ENCODE assay signal across 8 mouse cellular contexts in the genomic region with DNA sequence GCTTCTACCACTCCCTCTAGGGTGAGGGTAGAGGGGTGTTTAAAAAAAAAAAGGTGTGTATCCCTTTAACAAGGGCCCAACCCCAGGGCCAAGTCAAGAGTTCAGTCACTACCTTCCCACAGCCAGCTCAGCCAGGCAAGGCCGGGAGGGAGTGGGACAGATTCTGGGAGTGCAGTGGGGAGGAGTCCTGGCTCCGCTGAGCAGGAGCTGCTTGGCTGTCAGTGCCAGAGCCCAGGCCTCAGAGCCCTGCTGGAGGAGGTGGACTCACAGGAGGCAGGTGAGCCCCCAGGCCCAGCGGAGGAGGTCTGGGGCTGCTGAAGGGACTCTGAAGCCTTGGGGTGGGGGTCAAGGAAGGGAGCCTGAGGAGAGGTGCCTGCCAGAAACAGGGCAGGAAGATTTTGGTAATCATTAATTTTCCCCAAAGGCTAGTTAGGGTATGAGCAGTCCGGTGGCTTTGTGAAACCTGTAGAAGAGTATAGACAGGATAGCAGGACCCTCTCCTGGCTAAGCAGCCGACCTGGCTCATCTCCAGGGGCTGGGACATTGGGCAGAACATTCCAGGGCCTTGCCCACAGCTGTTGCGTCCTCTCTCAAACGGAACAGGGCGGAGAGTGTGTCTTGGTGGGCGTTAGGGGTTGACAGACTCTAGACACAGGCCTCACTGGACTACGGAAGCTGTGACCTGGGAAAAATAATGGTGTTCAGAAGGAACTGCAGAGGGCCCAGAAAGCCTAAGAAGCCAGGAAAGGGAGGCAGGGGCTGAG. TPM values are rescaled to one million over a fixed set of nuclear protein-coding genes. Genes with fewer than 3 reads are reported as not detected.
DNase-seq lines count a peak whose midpoint lies in the region; ATAC-seq and TF ChIP-seq lines count a peak whose summit lies in the region.

A gene (plus strand): TSS at position 114 of the 764 bp plus-strand sequence.

- WGBS in embryonic facial prominence, embryonic 12.5 days, result 46% methylated on average over 10 of the region's 10 CpGs
- WGBS in heart, embryonic 12.5 days, result 49% methylated on average over 10 of the region's 10 CpGs
- WGBS in kidney, embryonic 16.5 days, result 35% methylated on average over 10 of the region's 10 CpGs
- 46% methylated on average over 10 of the region's 10 CpGs for WGBS in liver, embryonic 11.5 days
- 49% methylated on average over 10 of the region's 10 CpGs for WGBS in neural tube, embryonic 15.5 days

- no peaks in the 10 kb centered on the region for H3K9me3 ChIP-seq in embryonic facial prominence, embryonic 12.5 days
- no peaks in the 10 kb centered on the region for H3K9me3 ChIP-seq in heart, embryonic 12.5 days (replicated peaks)
- no peaks in the 10 kb centered on the region for H3K9me3 ChIP-seq in kidney, embryonic 16.5 days (ENCODE audit: low read length)
- H3K9me3 ChIP-seq in liver, embryonic 11.5 days (ENCODE audit: control insufficient read depth, low read length), result no peaks in the 10 kb centered on the region
- H3K9me3 ChIP-seq in neural tube, embryonic 15.5 days (replicated peaks), result no peaks in the 10 kb centered on the region

- H3K4me1 ChIP-seq in embryonic facial prominence, embryonic 12.5 days, result no peaks in the 10 kb centered on the region
- H3K4me1 ChIP-seq in heart, embryonic 12.5 days (replicated peaks), result no peaks in the 10 kb centered on the region; the same call in 1 of the 2 replicates
- peaks cover 33% of the 10 kb centered on the region for H3K4me1 ChIP-seq in kidney, embryonic 16.5 days (ENCODE audit: insufficient read depth, low read length)
- no peaks in the 10 kb centered on the region for H3K4me1 ChIP-seq in liver, embryonic 11.5 days (replicated peaks; ENCODE audit: control insufficient read depth, insufficient read depth, low read length)
- peaks cover 6% of the 10 kb centered on the region; the same call in 1 of the 2 replicates for H3K4me1 ChIP-seq in neural tube, embryonic 15.5 days

- H3K4me3 ChIP-seq in left cerebral cortex, adult 2 months, result peak within 1 kb of the TSS; percentile 33
- no peak within 1 kb of the TSS for H3K4me3 ChIP-seq in embryonic facial prominence, embryonic 12.5 days
- H3K4me3 ChIP-seq in heart, embryonic 12.5 days, result no peak within 1 kb of the TSS
- peak within 1 kb of the TSS; percentile 41 for H3K4me3 ChIP-seq in kidney, embryonic 16.5 days (ENCODE audit: low read length)
- 0 out of 2 replicates have a peak within 1 kb of the TSS, but pooled peaks have one; percentile 17 for H3K4me3 ChIP-seq in liver, embryonic 11.5 days (ENCODE audit: low read depth, low read length)
- no peak within 1 kb of the TSS for H3K4me3 ChIP-seq in neural tube, embryonic 15.5 days (replicated peaks)

- no peak for TF ChIP-seq CTCF in left cerebral cortex, adult 2 months (IDR thresholded peaks at IDR 0.05)

- intact Hi-C loops in left cerebral cortex, adult 2 months (cut with DNase I), result no loop called here

- H3K27me3 ChIP-seq in embryonic facial prominence, embryonic 12.5 days, result 0 out of 2 replicates have a peak, but pooled peaks cover 7% of the 10 kb centered on the region
- H3K27me3 ChIP-seq in heart, embryonic 12.5 days (replicated peaks), result peaks cover 12% of the 10 kb centered on the region
- H3K27me3 ChIP-seq in kidney, embryonic 16.5 days (ENCODE audit: insufficient read depth, low read length), result no peaks in the 10 kb centered on the region
- no peaks in the 10 kb centered on the region for H3K27me3 ChIP-seq in liver, embryonic 11.5 days (replicated peaks; ENCODE audit: control insufficient read depth, insufficient read depth, low read length)
- H3K27me3 ChIP-seq in neural tube, embryonic 15.5 days (replicated peaks), result no peaks in the 10 kb centered on the region

- no peak within 1 kb of the TSS for H3K4me2 ChIP-seq in embryonic facial prominence, embryonic 12.5 days (replicated peaks)
- H3K4me2 ChIP-seq in heart, embryonic 12.5 days, result no peak within 1 kb of the TSS
- H3K4me2 ChIP-seq in kidney, embryonic 16.5 days (replicated peaks; ENCODE audit: low read depth, low read length), result peak within 1 kb of the TSS; percentile 48
- H3K4me2 ChIP-seq in liver, embryonic 11.5 days, result peak within 1 kb of the TSS; percentile 26
- peak within 1 kb of the TSS; percentile 5; the same call in 1 of the 2 replicates for H3K4me2 ChIP-seq in neural tube, embryonic 15.5 days

- peak in 1 of 2 experiments; percentile 38 for DNase-seq in left cerebral cortex, adult 2 months (ENCODE audit: extremely low spot score in 1 of 2, low spot score in 2 of 2)
- DNase-seq in left cerebral cortex, adult 11 months (ENCODE audit: low spot score), result no peak
- no peak for DNase-seq in liver, embryonic 11.5 days (ENCODE audit: low spot score)
- DNase-seq in spleen, postnatal 4 days (ENCODE audit: low spot score in 2 of 2), result no peak

- H3K27ac ChIP-seq in left cerebral cortex, adult 2 months, result peak within 1 kb of the TSS; percentile 81
- no peak within 1 kb of the TSS for H3K27ac ChIP-seq in embryonic facial prominence, embryonic 12.5 days
- no peak within 1 kb of the TSS for H3K27ac ChIP-seq in heart, embryonic 12.5 days (ENCODE audit: poor library complexity, severe bottlenecking)
- H3K27ac ChIP-seq in kidney, embryonic 16.5 days (ENCODE audit: low read length), result peak within 1 kb of the TSS; percentile 96
- no peak within 1 kb of the TSS for H3K27ac ChIP-seq in liver, embryonic 11.5 days (ENCODE audit: low read depth, low read length)
- no peak within 1 kb of the TSS for H3K27ac ChIP-seq in neural tube, embryonic 15.5 days (replicated peaks)

- ATAC-seq in embryonic facial prominence, embryonic 12.5 days (ENCODE audit: insufficient number of reproducible peaks, insufficient read depth, low FRiP score, low TSS enrichment), result no peak
- ATAC-seq in heart, embryonic 12.5 days (ENCODE audit: insufficient number of reproducible peaks, low FRiP score), result no peak
- peak; percentile 93 for ATAC-seq in kidney, embryonic 16.5 days (ENCODE audit: low FRiP score, low TSS enrichment)
- ATAC-seq in liver, embryonic 11.5 days (replicated peaks; ENCODE audit: low FRiP score), result peak; percentile 42
- ATAC-seq in neural tube, embryonic 15.5 days (ENCODE audit: low FRiP score), result peak; percentile 51; the same call in 1 of the 2 replicates

- no peaks in the 10 kb centered on the region for H3K36me3 ChIP-seq in embryonic facial prominence, embryonic 12.5 days
- no peaks in the 10 kb centered on the region for H3K36me3 ChIP-seq in heart, embryonic 12.5 days
- H3K36me3 ChIP-seq in kidney, embryonic 16.5 days (ENCODE audit: insufficient read depth, low read length), result no peaks in the 10 kb centered on the region
- H3K36me3 ChIP-seq in liver, embryonic 11.5 days (ENCODE audit: control insufficient read depth, insufficient read depth, low read length), result no peaks in the 10 kb centered on the region
- no peaks in the 10 kb centered on the region for H3K36me3 ChIP-seq in neural tube, embryonic 15.5 days

- no peak within 1 kb of the TSS for H3K9ac ChIP-seq in embryonic facial prominence, embryonic 12.5 days
- no peak within 1 kb of the TSS for H3K9ac ChIP-seq in heart, embryonic 12.5 days
- H3K9ac ChIP-seq in kidney, embryonic 16.5 days (replicated peaks; ENCODE audit: low read length), result peak within 1 kb of the TSS; percentile 69
- no peak within 1 kb of the TSS for H3K9ac ChIP-seq in liver, embryonic 11.5 days (ENCODE audit: low read depth, low read length)
- H3K9ac ChIP-seq in neural tube, embryonic 15.5 days (replicated peaks), result no peak within 1 kb of the TSS

RNA-seq across cellular contexts. Expression of the gene that starts here (rescaled TPM):
- 10 to 100 TPM; 60.2 to 70.1 TPM for total RNA-seq in left cerebral cortex, adult 2 months (2021)
- polyA plus RNA-seq in embryonic facial prominence, embryonic 12.5 days (2016; fragmentation: Nextera tagmentation; extraction: Ambion mirVana), result 56.1 and 58.0 TPM in 2 replicates
- 30.6 and 31.9 TPM in 2 replicates for polyA plus RNA-seq in heart, embryonic 12.5 days (2016; fragmentation: Nextera tagmentation; extraction: Ambion mirVana)
- 214 and 232 TPM in 2 replicates for polyA plus RNA-seq in kidney, embryonic 16.5 days (2015; fragmentation: Nextera tagmentation; extraction: Ambion mirVana)
- 52.5 and 58.1 TPM in 2 replicates for polyA plus RNA-seq in liver, embryonic 11.5 days (2014; fragmentation: Nextera tagmentation; extraction: Ambion mirVana)
- polyA plus RNA-seq in neural tube, embryonic 15.5 days (2015; fragmentation: Nextera tagmentation; extraction: Ambion mirVana), result 44.0 and 69.4 TPM in 2 replicates

Comparison
In these comparisons a context has a peak if more than half of its experiments do, and no peak if none do; other contexts are left out.
1. H3K27ac ChIP-seq: peak in left cerebral cortex, adult 2 months (single experiment) and kidney, embryonic 16.5 days (single experiment); none in embryonic facial prominence, embryonic 12.5 days (single experiment), heart, embryonic 12.5 days (single experiment), liver, embryonic 11.5 days (single experiment) and neural tube, embryonic 15.5 days (single experiment).
2. H3K4me3 ChIP-seq: peak in left cerebral cortex, adult 2 months (single experiment), kidney, embryonic 16.5 days (single experiment) and liver, embryonic 11.5 days (single experiment); none in embryonic facial prominence, embryonic 12.5 days (single experiment), heart, embryonic 12.5 days (single experiment) and neural tube, embryonic 15.5 days (single experiment).
3. ATAC-seq: peak in kidney, embryonic 16.5 days (single experiment), liver, embryonic 11.5 days (single experiment) and neural tube, embryonic 15.5 days (single experiment); none in embryonic facial prominence, embryonic 12.5 days (single experiment) and heart, embryonic 12.5 days (single experiment).
4. H3K4me2 ChIP-seq: peak in kidney, embryonic 16.5 days (single experiment), liver, embryonic 11.5 days (single experiment) and neural tube, embryonic 15.5 days (single experiment); none in embryonic facial prominence, embryonic 12.5 days (single experiment) and heart, embryonic 12.5 days (single experiment).